Mouse (Mus musculus) hindbrain, postnatal 0 days (tissue): ENCODE measurements around the gene 2010003K11Rik. TPM values are rescaled to one million over a fixed set of nuclear protein-coding genes. Genes with fewer than 3 reads are reported as not detected.

Experiments used
- ATAC-seq: fragments of 200-750 bp; cut with Nextera tagmentation; 2 replicates; pipeline ENCODE4 v1.8.0; 2017; ENCODE audit warnings: mild to moderate bottlenecking, moderate TSS enrichment, moderate library complexity
- DNase-seq: peaks from one replicate; pipeline ENCODE4 v3.0.0-alpha.2; 2015; ENCODE audit warnings: low spot score
- H3K27ac ChIP-seq: fragments of 300-500 bp; sonication (generic); 2 replicates; pipeline ENCODE4 v1.5.1; 2014; ENCODE audit warnings: mild to moderate bottlenecking
- H3K27me3 ChIP-seq: fragments of 300-500 bp; sonication (generic); 2 replicates; pipeline ENCODE4 v1.6.1; 2014; ENCODE audit warnings: low read length, mixed read lengths; ENCODE audit not compliant: insufficient read depth
- H3K36me3 ChIP-seq: fragments of 300-500 bp; sonication (generic); 2 replicates; pipeline ENCODE4 v1.6.1; 2014; ENCODE audit warnings: low read length, mixed read lengths; ENCODE audit not compliant: insufficient read depth
- H3K4me1 ChIP-seq: fragments of 300-500 bp; sonication (generic); 2 replicates; pipeline ENCODE4 v1.6.1; 2014; ENCODE audit warnings: antibody characterized with exemption, low read length, mixed read lengths; ENCODE audit not compliant: insufficient read depth
- H3K4me2 ChIP-seq: fragments of 300-500 bp; sonication (generic); 2 replicates; pipeline ENCODE4 v1.6.1; 2014; ENCODE audit warnings: low read depth, mild to moderate bottlenecking, low read length, moderate library complexity, mixed read lengths
- H3K4me3 ChIP-seq: fragments of 300-500 bp; sonication (generic); 2 replicates; pipeline ENCODE4 v1.5.1; 2014; ENCODE audit warnings: low read length
- H3K9ac ChIP-seq: fragments of 300-500 bp; sonication (generic); replicated peaks from 2 replicates; pipeline ENCODE4 v1.6.1; 2014; ENCODE audit warnings: mild to moderate bottlenecking, low read length, moderate library complexity, mixed read lengths
- H3K9me3 ChIP-seq: fragments of 300-500 bp; sonication (generic); 2 replicates; pipeline ENCODE4 v1.6.1; 2016; ENCODE audit warnings: low read length, mixed read lengths
- CTCF ChIP-seq: IDR thresholded peaks from 2 replicates; pipeline ENCODE4 v1.5.1; 2016; ENCODE audit warnings: antibody characterized with exemption, control low read depth, low read depth
- WGBS: fragments of 180-500 bp; shearing (Covaris S2); extraction: QIAGEN DNeasy Blood & Tissue Kit; methylation state at CpG from one replicate; pipeline ENCODE4 v1.1.7; 2014; 5-methylcytosine and 5-hydroxymethylcytosine counted together
- polyA plus RNA-seq: library from polyadenylated mRNA; unstranded; fragments of >200 nt; fragmentation: Nextera tagmentation; extraction: Ambion mirVana; gene quantifications from 2 replicates; pipeline ENCODE4 v1.2.1, GENCODE M21; 2015
- total RNA-seq: library from RNA; depleted of rRNA; stranded (reverse); fragments of >200 nt; gene quantifications from 2 replicates; pipeline ENCODE4 v1.2.3, GENCODE M21; 2014; rRNA removed

Gene 2010003K11Rik
- total RNA-seq (not detected in 2 replicates), polyA plus RNA-seq (0.13 TPM in 1 of 2 replicates, not detected in the other)

DNA sequence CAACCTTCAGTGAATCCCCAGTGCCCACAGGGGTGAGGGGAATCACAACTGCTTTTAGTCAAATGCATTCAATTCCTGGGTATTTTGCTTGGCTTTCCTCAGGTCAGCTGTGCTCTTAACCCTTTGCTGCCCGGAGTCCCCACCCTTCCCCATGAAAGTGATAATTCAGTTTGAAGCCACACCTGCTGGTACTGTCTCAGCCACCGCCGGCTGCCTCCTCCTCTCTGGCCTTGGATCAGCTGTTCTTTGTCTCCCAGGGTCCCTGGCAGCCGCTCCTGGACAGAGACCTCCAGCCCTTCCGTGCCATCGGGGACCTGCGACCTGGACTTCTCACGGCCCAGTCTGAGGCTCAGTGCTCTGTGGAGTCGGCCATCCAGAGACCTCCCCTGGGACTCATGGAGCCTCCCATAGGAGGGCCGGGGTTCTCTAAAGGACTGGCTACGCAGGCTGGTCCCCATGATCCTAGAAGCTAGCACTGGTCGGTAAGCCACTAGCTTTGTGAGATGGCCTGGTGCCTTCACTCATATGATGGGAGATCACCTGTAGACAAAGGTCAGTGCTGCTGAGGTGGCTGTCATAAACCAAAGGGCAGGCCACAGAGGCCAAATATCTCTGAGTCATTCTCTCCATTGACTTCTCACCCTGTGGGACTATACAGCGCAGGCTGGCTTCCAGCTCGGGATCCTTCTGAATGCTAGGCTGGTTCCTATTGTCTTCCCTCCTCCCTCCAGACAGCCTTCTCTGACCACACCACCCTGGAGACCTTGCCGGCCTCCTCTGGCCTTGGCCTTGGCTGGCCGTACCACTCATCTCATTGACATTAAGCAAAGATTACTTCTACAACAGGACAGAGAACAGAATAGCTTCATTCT lies at the start of gene 2010003K11Rik:
Gene 2010003K11Rik, minus strand, starts transcription at position 522 of the 872 bp plus-strand sequence.
- peaks cover 9% of the 10 kb centered on the region; the same call in 1 of the 2 replicates for H3K4me1 ChIP-seq
- no peak within 1 kb of the TSS for H3K4me2 ChIP-seq
- H3K9ac ChIP-seq = 0 out of 2 replicates have a peak within 1 kb of the TSS, but pooled peaks have one; percentile 9
- H3K27ac ChIP-seq = no peak within 1 kb of the TSS
- no peak; the same call in 1 of the 2 replicates for ATAC-seq
- WGBS = 50% methylated on average over 16 of the region's 16 CpGs
- no peaks in the 10 kb centered on the region for H3K36me3 ChIP-seq
- H3K27me3 ChIP-seq = no peaks in the 10 kb centered on the region
- no peak for DNase-seq
- no peak within 1 kb of the TSS for H3K4me3 ChIP-seq
- TF ChIP-seq CTCF = no peak
- no peaks in the 10 kb centered on the region for H3K9me3 ChIP-seq

GRCm38 (mm10) chr19:4547801-4548200 lies 49.4 kb upstream of the 2010003K11Rik start:
- Histone ChIP-seq H3K27me3 (no peaks in the 10 kb centered on the region), H3K4me1 (no peaks in the 10 kb centered on the region), H3K9ac (no peak overlapping the region), H3K9me3 (no peaks in the 10 kb centered on the region), H3K4me2 (no peak overlapping the region), H3K36me3 (no peaks in the 10 kb centered on the region), H3K4me3 (no peak overlapping the region), H3K27ac (peak overlapping the region; percentile 11; the same call in 1 of the 2 replicates)
- WGBS = 79% methylated on average over 6 of the region's 6 CpGs
- DNase-seq (no peak), ATAC-seq (no peak)
- TF ChIP-seq CTCF = no peak

GRCm38 (mm10) chr19:4545841-4546240 lies 47.5 kb upstream of the 2010003K11Rik start:
- no peak for TF ChIP-seq CTCF
- no peak overlapping the region for H3K4me3 ChIP-seq
- no peaks in the 10 kb centered on the region for H3K27me3 ChIP-seq
- no peak overlapping the region for H3K27ac ChIP-seq
- no peak overlapping the region for H3K4me2 ChIP-seq
- H3K4me1 ChIP-seq = no peaks in the 10 kb centered on the region
- no peak for DNase-seq
- no peaks in the 10 kb centered on the region for H3K9me3 ChIP-seq
- 93% methylated on average over 6 of the region's 6 CpGs for WGBS
- no peaks in the 10 kb centered on the region for H3K36me3 ChIP-seq
- no peak overlapping the region for H3K9ac ChIP-seq
- ATAC-seq = no peak

DNA sequence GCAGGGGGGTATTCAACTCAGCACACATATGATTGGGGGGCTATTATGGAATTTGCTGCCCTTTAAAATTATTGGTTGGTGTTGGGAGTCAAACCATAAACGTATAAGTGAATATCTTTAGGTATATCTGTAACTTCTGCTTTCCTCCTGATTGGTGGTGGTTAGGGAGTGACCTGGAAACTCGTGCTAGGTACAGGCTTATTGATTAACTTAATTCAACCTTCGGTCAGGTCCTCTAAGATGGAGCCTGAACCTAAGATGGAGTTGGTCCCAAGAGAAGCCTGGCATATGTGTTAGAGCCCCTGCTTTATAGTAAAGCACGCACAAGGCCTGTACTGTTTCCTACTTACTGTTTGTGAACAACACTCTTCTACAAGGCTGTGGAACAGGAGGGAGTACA lies 46.7 kb upstream of the 2010003K11Rik start:
- H3K9ac ChIP-seq = no peak overlapping the region
- no peak overlapping the region for H3K4me2 ChIP-seq
- WGBS = 92% methylated on average over 4 of the region's 4 CpGs
- H3K27ac ChIP-seq = no peak overlapping the region
- ATAC-seq (no peak), DNase-seq (no peak)
- H3K4me1 ChIP-seq = no peaks in the 10 kb centered on the region
- H3K36me3 ChIP-seq = no peaks in the 10 kb centered on the region
- TF ChIP-seq CTCF = no peak
- H3K27me3 ChIP-seq = no peaks in the 10 kb centered on the region
- H3K4me3 ChIP-seq = no peak overlapping the region
- no peaks in the 10 kb centered on the region for H3K9me3 ChIP-seq

- Histone ChIP-seq H3K9me3 (no peaks in the 10 kb centered on the region), H3K4me1 (no peaks in the 10 kb centered on the region), H3K9ac (no peak overlapping the region), H3K4me2 (no peak overlapping the region), H3K4me3 (no peak overlapping the region), H3K27ac (no peak overlapping the region), H3K27me3 (no peaks in the 10 kb centered on the region), H3K36me3 (no peaks in the 10 kb centered on the region)
- no peak for DNase-seq
- no peak for ATAC-seq
- TF ChIP-seq CTCF = no peak
These were observed 43.7 kb upstream of the 2010003K11Rik start for GRCm38 (mm10) chr19:4542081-4542480.

DNA sequence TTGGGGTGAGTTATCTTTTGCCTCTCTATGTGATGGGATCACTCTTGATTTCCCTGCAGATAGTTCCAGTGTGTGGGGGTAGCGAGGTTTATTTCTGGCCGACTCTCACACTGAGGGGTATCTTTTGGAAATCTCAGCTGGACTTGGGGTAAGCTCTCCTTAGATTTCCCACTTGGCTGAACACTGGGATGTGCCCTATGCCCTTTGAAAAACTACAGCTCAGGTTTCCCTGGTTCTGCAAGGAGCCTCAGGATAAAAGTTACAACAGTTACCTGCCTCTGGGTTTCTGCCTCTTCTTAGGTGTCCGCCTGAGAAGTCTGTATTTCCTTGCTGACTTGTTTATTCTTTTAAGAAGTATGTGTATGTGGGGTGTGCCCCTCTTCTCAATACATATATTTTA lies 42.6 kb upstream of the 2010003K11Rik start:
- H3K36me3 ChIP-seq = no peaks in the 10 kb centered on the region
- ATAC-seq (no peak), DNase-seq (no peak)
- H3K27ac ChIP-seq = no peak overlapping the region
- H3K4me2 ChIP-seq = no peak overlapping the region
- no peaks in the 10 kb centered on the region for H3K9me3 ChIP-seq
- H3K27me3 ChIP-seq = no peaks in the 10 kb centered on the region
- 88% methylated on average over 3 of the region's 3 CpGs for WGBS
- no peak overlapping the region for H3K9ac ChIP-seq
- TF ChIP-seq CTCF = no peak
- no peak overlapping the region for H3K4me3 ChIP-seq
- H3K4me1 ChIP-seq = no peaks in the 10 kb centered on the region

- H3K36me3 ChIP-seq = no peaks in the 10 kb centered on the region
- no peak overlapping the region for H3K9ac ChIP-seq
- H3K9me3 ChIP-seq = no peaks in the 10 kb centered on the region
- no peak overlapping the region for H3K27ac ChIP-seq
- no peak overlapping the region for H3K4me2 ChIP-seq
- peak; percentile 17; the same call in 1 of the 2 replicates for TF ChIP-seq CTCF
- DNase-seq = no peak
- no peak for ATAC-seq
- no peak overlapping the region for H3K4me3 ChIP-seq
- 80% methylated on average over 6 of the region's 6 CpGs for WGBS
- no peaks in the 10 kb centered on the region for H3K27me3 ChIP-seq
- no peaks in the 10 kb centered on the region for H3K4me1 ChIP-seq
These were observed 41.9 kb upstream of the 2010003K11Rik start for GRCm38 (mm10) chr19:4540263-4540662.
